Mouse (Mus musculus): ENCODE data around the gene Eno1. TPM values are rescaled to one million over a fixed set of nuclear protein-coding genes. Genes with fewer than 3 reads are reported as not detected.

The Eno1 gene
- polyA plus RNA-seq, 1 experiment from 2014 or later = 1,334 TPM

- WGBS = 96% methylated on average over 7 of the region's 7 CpGs
- no peaks in the 10 kb centered on the region for H3K27me3 ChIP-seq
- H3K36me3 ChIP-seq (replicated peaks) = peaks cover 10% of the 10 kb centered on the region
- H3K4me3 ChIP-seq (replicated peaks) = no peak overlapping the region
- no peak for ATAC-seq (ENCODE audit: low FRiP score)
- no peak overlapping the region for H3K27ac ChIP-seq
- H3K4me2 ChIP-seq = no peak overlapping the region
- no peak overlapping the region for H3K9ac ChIP-seq
- no peaks in the 10 kb centered on the region for H3K4me1 ChIP-seq
- H3K9me3 ChIP-seq = 0 out of 2 replicates have a peak, but pooled peaks cover 4% of the 10 kb centered on the region
These were observed 59.4 kb downstream of the Eno1 start for GRCm38 (mm10) chr4:150295966-150296365.

Other genes with a start within 250 kb of the Eno1 start
- 2.8 and 3.0 TPM in 2 replicates for gene H6pd, start 227.7 kb upstream of the Eno1 start, polyA plus RNA-seq (2016; fragmentation: Nextera tagmentation; extraction: Ambion mirVana)
- gene Gpr157, start 149.4 kb upstream of the Eno1 start, polyA plus RNA-seq (2016; fragmentation: Nextera tagmentation; extraction: Ambion mirVana) = 0.32 and 0.54 TPM in 2 replicates
- 1.1 and 1.3 TPM in 2 replicates for gene Slc2a5, start 117.4 kb upstream of the Eno1 start, polyA plus RNA-seq (2016; fragmentation: Nextera tagmentation; extraction: Ambion mirVana)
- gene Slc2a7, start 87.7 kb upstream of the Eno1 start, polyA plus RNA-seq (2016; fragmentation: Nextera tagmentation; extraction: Ambion mirVana) = not detected in 2 replicates
- not detected in 2 replicates for gene Car6, start 35.4 kb upstream of the Eno1 start, polyA plus RNA-seq (2016; fragmentation: Nextera tagmentation; extraction: Ambion mirVana)
- gene Rere, start 44.9 kb downstream of the Eno1 start, polyA plus RNA-seq (2016; fragmentation: Nextera tagmentation; extraction: Ambion mirVana) = 41.5 and 44.4 TPM in 2 replicates

Data from forebrain, embryonic 12.5 days (tissue).